Mouse (Mus musculus) kidney, postnatal 10 days (tissue): ENCODE results near the gene Pfkm.

ENCODE experiments used
- DNase-seq: peaks from one replicate; pipeline ENCODE4 v3.0.0; 2021; ENCODE audit warnings: mixed read lengths

Gene Pfkm

DNA sequence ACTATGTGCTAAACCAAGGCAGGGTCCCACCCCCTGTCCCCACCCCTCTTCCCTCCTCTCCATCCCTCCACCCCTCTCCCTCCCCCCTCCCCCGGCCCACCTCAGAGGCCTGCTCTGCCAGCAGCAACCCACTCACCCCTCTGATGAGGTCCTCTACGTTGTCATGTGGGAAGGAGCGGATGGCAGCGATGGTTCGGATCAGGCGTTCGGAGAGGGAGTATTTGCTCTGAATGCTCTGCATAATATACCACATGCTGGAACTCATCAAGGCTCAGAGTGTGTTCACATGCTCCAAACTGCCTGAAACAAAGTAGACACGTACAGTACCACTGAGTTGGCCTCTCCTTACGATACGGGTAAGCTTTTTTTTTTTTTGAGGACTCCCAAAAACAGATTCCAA is 50.1 kb downstream of the Pfkm start:
- no peak for DNase-seq

DNA sequence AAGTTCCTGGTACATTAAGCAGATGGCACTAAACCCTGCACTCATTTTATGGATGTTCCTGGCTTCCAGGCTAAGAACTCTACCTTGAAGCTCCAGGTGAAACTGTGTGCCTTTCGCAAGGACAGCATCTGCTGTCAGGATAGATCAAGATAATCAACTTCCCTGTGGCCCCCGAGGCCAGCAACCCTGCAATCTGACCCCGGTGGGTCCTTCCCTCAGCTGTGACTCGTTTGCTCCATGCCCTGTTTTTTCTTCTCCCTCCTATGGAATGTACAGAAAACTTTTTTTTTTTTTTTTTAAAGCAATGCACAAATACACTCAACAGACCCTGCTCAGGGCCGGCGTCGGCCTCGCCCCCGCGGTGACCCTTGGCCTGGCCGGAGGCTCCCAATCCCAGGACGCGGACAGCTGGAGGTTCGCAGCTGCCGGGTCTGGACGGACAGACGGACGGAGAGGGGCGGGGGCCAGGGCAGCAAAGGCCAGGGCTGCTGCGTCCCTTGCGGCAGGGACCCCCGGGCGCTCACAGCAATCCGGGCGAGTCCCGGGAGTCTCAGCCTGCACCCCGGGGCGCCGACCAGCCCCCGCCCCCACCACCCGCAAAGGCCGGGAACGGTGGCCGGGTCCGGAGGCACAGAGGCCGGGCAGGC is 52.6 kb downstream of the Pfkm start:
- peak; percentile 65 for DNase-seq

DNA sequence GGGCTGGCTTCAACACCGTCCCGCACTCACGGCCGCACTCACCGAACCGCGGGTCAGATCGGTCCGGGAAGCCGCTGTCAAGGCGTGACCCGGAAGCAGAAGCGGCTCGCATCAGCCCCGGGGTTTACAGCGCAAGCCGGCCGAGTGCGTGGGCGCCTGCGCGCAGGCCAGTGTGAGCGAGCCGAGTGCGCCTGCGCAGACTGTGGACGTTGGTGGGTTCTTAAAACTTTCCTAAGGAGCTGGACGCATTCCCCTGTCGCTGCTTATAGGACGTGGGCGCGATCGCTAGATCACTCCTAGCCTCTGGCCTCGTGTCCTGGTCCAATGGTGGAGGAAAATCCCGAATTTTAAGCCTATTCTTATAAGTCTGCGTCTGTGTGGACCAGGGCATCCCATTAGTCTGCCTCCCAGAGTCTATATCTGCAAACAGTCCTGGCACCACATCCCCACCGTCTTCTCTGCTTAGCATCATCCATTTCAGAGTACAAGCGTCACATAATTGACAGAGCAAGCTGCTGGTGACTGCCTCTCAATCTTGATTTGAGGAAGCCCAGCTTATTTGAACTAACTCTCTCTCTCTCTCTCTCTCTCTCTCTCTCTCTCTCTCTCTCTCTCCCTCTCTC is 53.3 kb downstream of the Pfkm start:
- peak; percentile 97 for DNase-seq

DNA sequence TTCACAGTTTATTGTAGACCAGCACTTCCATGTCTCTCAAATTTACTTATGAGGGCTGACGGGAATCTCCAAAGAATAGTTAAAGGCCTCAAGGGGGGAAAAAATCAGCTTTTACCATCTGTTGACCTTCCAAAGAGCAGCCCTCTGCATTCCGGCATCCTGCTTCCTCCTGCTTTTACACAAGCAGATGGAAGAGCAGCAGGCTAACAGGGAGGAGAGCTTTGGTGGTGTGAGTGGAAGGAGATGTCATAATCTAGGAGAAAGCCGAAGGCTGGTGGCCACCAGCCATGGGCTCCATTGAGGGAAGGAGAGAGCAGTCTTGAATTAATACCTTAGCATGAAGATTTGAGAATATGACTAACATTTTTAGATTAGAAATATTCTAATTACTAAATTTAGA is 56.0 kb downstream of the Pfkm start:
- DNase-seq: no peak

DNA sequence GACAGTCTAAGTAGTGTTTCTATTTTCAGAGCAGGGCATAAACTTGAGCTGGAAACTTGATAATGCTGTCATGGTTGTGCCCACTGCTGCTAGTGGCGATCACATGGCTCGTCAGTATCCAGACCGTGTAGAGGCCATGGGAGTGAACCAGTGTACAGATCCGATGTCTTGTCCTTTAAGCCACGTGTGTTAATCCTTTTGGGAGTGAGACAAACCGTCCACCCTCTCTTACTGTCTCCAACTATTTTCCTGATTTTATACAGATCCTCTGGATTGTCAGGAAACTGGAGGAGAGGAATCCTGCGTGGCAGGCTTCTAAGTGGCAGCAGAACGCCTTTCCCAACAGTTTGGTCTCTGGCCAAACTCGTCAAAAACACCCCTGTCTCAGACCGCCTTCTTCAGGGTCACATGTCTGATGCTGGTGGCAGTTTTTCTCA is 56.8 kb downstream of the Pfkm start:
- DNase-seq: no peak

DNA sequence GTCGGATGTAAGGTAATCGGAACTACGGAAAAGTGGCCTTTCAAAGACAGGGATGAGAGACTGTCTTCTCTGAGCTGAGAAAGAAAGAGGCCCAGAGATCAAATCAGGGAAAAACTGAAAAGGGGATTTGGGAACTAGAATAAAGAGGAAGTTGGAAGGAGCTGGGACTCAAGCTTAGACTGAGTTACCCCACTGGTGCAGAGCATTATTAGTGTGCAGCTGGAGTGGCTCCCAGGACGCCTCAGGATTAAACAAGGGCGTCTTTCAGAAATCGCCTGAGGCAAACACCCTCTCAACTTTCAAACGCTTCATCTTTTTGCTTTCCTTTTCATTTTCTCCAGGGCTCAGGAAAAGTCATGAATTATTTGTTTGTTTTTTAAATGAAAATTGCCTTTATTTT is 60.5 kb downstream of the Pfkm start:
- no peak for DNase-seq

DNA sequence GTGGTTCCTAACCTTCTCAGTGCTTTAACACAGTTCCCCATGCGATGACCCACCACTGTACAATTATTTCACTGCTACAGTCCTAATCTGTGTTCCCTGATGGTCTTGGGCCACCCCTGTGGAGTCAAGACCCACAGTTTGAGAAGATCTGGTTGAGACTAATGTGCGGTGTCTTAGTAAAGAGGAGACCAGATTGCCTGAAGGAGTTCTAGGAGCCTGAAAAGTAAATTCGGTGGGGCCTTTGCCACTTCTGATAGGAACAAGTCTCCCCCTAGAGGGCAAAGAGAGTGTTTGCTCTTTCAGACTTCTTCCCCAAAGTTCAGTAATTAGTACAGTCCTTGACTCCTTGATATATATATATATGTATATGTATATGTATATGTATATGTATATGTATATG is 61.2 kb downstream of the Pfkm start:
- no peak for DNase-seq

DNA sequence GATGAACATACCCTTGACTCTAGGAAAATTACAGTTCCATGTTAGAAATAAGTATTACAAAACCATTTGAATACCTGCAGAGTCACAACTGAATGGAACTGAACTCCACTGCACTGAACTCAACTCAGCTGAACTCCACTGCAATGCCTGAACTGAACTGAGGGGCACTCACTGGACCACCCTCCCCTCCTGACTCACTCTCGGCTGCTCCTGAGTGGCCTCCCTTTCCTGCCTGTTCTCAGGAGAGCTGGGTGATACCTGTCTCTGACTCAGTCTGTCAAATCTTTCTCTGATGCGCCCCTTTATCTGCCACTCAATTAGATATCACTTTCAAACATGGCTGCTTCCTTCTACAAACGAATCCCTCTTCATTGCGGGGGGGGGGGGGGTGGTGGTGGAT is 61.8 kb downstream of the Pfkm start:
- DNase-seq: no peak

DNA sequence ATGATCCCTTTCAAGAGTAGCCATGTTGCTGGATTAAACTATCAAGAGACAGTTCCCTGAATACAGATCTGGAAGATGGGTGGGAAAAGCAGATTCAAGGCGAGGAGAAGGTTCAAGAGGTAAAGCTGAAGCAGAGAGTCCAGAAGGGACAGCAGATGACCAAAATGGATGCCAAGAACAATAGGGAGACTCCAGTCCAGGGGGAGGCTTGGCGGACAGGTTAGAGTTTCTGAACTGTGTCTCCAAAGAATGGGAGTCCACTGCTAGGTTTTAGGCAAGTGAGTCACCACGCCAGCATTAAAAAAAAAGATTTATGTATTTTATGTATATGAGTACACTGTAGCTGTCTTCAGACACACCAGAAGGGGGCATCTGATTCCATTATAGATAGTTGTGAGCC is 62.2 kb downstream of the Pfkm start:
- DNase-seq: no peak

DNA sequence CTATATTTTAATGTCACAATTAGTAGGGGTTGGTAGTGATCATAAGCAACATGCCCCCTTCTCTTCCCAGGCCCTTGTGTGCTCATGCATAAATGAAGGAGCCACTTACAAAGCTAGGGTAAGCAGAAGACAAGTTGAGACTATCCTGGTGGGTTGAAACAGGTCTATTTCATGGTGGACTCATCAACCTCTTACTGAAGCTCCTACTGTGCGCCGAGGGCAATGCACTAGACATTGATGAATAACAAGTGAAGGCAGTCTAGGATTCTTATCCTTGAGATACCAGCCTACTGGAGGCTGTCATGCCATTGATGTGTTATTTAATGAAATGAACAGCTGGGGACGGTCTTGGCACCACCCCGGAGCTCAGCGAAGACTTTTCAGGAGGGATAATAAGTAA is 62.9 kb downstream of the Pfkm start:
- DNase-seq: no peak

DNA sequence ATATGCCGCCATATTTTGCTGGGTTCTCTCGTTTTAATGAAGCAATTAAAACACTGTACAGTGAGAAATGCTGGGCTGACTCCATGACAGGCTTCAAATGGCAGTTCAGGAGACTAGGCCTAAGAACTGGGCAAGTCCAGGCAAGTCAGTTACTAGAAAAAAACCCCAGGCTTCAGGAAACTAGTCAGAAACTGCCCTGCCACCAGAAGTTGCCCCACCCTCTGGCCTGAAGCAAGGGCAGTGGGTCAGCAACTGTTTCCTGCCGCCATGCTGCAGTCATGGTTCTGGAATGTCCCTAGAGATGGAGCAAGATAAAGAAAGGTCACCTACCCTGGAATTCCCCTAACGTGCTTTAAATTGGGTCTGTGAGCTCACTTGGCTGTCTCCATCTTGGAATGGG is 63.6 kb downstream of the Pfkm start:
- DNase-seq: no peak

DNA sequence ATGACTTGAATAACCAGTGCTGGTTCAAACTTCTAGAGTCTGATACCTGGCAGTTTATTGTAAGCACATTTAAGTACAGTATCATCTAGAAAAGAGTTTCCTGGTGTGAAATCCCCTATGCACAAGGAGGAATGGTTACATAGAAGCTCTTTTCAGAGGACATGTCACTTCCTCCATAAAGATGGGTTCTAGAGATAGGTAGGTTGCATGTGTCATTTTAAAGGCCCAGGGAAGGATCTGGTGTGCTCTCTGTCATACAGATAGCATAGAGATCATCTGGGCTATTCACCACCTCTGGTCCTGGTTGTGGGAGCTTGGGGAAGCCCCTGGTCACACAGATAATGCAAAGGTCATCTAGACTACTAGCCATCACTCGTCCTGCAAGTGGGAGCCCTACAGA is 64.9 kb downstream of the Pfkm start:
- no peak for DNase-seq

DNA sequence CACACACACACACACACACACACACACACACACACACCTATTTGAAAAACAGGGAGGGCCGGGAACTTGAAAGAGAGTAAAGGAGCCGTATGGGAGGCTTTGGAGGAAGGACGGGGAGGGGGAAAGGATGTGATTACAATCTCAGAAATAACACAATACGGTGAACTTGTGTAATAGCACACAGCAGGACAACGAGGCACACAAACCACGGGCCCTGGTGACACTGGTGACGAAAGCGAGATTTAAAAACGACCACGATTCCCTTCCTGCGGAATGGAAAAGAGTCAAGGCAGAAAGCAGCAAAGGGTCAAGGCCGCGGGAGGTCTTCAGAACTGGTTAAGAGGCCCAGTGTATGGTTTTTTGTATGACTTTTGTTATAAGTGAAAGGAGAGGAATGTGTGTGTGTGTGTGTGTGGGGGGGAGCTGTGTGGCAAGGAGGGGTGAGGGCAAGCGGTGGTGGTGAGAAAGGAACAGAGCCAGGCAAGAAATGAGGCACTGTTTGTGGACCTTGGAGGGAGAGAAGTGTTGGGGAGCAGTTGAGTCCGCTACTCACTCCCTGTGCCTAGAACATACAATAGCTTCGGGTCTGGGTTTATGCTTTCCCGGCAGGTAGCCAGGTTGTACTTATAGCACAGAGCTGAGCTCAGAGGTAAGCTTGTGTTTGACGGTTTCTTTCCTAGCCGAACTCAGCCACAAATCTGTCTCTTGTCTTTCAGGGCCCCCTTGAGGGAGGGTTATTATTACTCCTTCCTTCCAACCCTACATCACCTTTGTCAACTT is 68.8 kb downstream of the Pfkm start:
- no peak for DNase-seq

DNA sequence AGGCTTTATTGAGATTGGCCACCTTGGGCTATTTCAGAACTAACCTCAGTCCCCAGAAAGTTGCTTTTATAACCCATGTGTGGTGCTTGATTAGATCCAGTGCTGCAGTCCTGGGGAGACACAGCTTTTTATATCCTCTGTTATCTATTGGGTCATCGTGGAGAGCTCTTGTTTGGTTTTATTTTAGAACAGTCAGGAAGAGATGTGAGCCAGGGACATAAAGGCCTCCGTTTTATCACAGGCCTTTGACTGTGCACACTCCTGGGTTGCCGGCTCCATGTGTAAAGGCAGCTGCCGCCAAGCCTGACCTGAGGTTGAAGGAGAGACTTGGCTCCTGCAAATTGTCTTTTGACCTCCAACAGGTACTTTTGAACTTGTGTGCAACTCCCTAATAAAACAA is 70.2 kb downstream of the Pfkm start:
- DNase-seq: no peak

DNA sequence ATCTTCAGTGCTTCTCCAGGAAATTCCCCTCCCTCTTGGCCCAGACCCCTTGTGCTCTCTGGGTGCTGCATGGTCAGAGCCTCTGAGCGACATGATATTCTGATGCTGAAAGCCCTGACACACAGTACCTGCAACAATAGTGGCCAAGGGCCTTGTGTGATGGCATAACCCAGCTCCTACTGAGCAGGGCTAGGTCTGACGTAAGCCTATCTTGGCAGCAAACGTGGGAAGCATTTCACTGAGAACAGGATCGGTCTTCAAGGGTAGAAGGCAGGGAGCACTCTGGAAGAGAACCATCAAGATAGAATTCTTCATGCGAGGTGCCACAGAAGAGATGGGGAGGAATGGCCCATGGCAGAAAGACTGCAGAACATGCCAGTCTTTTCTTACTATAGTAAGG is 73.1 kb downstream of the Pfkm start, which contains the start of gene Asb8:
Asb8 (minus strand) TSS at position 101 of the 400 bp plus-strand sequence.
- DNase-seq: no peak

DNA sequence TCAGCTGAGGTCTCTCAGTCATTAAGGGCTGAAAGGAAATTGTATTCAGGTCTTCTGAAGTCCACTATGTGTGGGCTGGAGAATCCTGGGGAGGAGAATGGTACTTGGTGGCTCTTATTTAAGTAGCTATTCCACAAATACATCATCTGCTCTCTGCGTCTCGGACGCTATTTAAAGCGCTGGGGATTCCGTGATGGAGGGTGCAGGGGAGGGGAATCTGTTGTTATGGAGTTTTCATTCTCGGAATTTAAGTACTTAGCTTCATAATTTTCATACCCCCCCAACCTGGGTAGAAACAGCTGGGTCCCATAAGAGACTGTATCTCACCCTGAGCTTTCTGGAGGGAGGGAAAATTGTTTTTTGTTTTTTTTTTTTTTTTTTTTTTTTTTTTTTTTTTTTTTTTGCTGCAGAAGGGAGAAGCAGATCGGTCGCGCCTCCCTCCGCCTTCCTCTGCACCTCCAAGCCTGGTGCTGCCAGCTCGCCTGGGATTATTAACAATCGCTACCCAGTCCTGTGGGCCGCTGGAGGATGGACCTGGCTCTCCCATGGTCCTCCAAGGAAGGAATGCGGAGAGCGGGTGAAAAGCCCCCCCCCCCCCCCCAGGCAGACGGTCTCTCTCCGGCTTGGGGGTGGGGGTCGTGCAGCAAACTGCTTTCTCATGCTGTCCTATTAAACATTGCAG is 74.7 kb downstream of the Pfkm start, which contains the start of gene Ccdc184:
Ccdc184 (plus strand) TSS at position 196 of the 682 bp plus-strand sequence.
- DNase-seq: no peak

DNA sequence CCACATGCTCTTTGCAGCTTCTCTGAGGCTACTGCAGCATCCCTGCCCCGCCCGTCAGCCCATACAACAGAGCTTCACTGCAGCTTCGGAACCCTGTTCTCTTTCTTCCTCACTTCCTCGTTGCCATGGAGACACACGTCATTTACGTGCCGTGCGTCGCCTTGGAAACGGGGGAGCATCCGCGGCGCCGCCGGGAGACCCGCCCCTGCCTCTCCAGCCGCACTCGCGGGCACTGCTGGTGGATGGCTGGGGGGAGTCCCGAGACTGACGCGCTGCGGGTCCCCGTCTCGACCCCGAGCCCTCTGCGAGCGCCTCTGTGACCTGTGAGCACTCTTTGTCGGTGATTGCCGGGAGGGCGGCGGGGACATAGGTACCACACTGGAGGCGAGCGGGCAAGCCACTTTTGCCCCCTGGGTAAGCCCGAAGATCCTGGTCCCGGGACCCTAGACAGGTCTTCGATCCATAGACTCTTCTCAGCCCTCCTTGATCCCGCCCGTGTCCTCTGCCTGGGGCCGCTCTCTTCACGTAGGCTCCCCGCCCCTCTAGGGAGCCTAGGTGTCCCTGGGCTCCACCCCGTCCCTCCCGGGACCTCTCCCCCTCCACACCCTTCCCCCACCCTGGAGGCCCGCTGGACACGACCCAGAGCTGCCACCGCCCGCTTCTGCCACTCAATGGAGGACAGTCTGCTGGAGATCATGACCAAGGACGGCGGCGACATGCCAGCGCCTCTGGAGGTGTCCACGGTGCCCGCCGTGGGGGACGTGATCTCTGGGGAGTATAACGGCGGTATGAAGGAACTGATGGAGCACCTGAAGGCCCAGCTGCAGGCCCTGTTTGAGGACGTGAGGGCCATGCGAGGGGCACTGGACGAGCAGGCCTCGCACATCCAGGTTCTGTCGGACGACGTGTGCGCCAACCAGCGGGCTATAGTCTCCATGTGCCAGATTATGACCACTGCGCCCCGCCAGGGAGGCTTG is 75.5 kb downstream of the Pfkm start:
- peak; percentile 84 for DNase-seq

DNA sequence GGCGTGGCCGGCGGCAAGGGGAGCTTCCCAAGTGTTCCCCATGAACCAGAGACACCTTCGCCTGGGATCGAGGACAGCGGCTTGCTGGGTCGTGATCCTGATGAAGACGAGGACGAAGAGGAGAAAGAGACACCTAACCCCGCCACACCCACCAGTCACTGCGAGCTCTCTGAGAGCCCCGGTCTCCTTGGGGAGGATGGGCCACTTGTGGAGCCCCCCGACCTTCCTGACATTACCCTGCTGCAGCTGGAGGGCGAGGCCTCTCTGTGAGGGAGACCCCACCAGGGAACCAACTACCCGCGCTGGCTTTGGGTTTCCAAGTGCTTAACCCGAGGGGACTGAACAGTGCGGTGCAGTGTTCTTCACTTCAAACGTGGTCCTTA is 76.2 kb downstream of the Pfkm start:
- DNase-seq: no peak

DNA sequence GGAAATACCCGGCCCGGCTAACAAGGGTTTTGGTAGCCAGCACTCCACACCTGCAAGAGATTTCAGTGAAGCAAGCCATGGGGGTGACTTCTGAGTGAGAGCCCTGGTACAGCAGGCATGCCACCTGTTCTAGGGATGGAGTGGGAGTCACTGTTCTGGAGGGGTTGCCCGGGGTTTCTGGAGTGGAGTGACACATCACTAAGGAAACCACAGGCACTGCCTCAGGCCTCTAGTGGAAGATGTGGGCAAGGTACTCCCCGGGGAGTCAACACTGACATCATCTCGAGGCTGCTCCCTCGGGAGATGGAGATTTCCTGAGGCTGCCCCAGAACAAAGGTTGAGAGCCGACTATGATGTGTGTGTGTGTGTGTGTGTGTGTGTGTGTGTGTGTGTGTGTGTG is 78.0 kb downstream of the Pfkm start:
- peak; percentile 14 for DNase-seq

DNA sequence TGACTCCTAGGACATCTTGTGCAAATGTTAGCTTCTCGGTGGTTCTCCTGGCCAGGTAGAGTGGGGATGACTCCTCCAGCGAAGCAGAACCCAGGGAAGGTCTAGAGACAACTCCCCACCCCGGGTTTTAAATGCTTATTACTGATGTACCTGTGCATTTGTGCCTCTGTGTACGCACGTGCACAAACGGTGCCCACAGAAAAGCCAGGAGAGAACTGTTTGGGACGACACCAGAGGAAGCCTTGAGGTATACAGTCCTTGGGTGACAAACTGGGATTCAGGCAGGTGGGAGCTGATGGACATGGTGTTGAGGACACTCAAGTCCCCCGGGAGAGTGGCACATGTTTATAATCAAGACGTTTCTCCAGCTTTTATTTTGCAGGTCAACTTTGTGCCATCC is 78.5 kb downstream of the Pfkm start:
- no peak for DNase-seq

DNA sequence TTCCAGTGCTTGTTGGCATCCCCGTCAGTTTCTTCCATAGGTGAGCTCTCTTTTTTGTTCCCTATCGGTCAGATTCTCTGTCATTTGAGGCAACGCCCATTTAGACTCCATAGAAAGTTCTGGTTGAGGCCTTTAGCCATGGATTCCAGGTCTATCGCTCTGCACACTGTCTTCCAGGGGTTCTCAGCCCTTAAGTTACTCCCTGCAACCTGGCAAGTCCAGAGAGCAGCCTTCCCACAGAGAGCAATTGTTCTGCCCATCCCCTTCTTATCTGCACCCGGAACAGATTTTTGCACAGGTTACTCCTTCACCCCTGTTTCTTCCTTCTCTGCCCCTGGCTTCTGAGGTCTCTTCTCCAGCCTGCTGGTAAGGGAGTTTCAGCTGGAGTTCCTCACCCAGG is 79.7 kb downstream of the Pfkm start:
- DNase-seq: no peak

DNA sequence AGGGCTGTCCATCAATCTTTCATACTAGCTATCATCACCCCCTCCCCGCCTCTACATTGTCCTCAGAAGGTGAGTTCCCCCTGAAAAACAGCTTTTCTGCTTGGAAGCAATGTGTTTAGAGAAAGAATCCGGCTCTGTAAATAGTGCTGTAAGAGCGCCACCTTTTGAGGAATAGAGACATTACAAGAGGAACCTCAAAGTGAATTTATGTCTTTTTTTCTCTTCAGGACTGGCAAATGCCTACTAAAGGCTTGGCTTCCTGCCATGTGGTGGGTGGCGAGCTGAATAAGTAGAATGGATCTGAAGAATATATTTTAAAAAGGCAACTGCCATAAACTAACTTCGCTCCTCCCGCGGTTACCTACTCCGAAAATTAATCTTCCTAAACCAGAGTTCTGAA is 81.4 kb downstream of the Pfkm start:
- peak; percentile 41 for DNase-seq
